Mouse (Mus musculus): ENCODE results near the gene Ceacam2. TPM values are rescaled to one million over a fixed set of nuclear protein-coding genes. Genes with fewer than 3 reads are reported as not detected.
"Not testable (repeated sequence)": the region's sequence is repeated elsewhere in the genome, so short reads cannot be mapped to it uniquely, and the experiment has no call there.

The Ceacam2 gene
- total RNA-seq, 2 experiments from 2014 or later = 0.27 to 0.28 TPM

DNA sequence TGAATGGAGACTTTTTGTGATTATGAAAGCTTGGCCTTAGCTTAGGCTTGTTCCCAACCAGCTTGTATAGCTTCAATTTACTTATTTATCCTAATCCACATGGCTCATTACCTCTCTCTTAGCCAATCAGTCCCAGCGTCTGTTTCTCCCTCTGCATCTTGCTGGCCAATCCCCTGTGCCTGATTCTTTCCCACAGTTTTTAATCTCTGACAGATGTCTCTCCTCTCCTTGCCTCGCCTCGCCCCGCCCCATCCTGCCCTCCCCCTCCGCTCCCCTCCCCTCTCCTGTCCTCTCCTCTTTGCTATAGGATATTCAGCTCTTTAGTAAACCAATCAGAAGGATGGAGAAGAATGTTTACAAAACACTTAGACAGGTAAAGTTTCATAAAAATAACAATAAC lies 54.6 kb downstream of the Ceacam2 start:
- no peak for DNase-seq (ENCODE audit: extremely low spot score in 1 of 2, low spot score in 1 of 2)

DNA sequence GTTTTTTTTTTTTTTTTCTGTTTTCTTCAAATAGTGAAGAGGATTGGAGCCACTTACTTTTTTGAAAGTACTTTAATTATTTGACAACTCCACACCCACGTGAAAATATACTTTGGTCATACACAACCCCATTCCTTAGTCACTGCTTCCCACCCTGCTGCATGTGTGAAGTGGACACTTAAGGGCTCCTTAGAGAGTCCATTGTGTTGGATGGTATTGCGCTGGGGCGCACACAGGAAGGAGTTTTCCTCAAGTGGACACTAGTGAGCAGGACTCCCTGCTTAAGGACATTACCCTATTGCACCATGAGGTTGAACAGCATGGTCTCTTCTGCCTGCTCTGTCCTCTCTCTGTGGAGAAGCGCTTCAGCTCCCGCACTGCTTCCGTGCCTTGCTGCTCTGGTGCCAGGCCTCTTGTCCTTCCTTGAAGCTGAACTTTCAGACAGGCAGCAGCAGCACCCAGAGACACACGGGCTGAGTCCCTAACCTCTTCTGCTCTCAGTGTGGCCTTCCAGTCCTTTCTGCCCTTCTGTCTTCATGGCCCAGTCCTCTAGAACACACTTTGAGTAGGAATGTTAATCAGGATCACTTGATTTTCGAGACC lies 56.4 kb downstream of the Ceacam2 start:
- no peak for DNase-seq (ENCODE audit: extremely low spot score in 1 of 2, low spot score in 1 of 2)

DNA sequence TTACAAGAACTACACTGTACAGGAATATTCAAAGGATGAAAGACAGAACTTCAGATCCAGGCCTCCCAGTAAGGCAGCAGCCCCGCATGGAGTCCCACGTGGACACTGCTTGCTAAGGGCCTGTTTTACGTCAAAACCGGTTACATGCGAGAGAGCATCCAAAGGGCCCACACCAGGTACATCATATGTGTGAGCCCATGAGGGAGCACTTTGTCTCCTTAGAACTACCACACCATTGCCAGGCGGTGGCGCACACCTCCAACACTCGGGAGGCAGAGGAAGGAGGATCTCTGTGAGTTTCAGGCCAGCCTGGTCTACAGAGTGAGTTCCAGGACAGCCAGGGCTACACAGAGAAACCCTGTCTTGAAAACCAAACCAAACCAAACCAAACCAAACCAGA lies 58.9 kb downstream of the Ceacam2 start:
- not testable (repeated sequence) for DNase-seq (ENCODE audit: extremely low spot score in 1 of 2, low spot score in 1 of 2)

DNA sequence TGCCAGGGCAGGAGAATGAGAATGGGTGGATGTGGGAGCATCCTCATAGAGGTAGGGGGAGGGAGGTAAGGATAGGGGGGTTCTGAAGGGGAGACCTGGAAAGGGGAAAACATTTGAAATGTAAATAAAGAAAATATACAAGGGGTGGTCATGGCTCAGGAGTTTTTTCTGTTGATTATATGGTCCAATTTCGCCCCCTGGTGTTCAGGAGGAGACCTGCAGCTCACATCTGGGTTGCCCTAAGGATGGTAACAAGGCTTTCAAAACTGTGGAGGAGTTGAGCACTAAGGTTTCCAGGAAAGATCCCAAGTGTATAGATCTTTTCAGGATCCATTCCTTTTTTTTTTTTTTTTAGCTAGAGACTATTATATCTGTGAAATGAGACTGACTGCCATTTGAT lies 60.2 kb downstream of the Ceacam2 start:
- DNase-seq (ENCODE audit: extremely low spot score in 1 of 2, low spot score in 1 of 2) = peak in 1 of 2 experiments; percentile 35

DNA sequence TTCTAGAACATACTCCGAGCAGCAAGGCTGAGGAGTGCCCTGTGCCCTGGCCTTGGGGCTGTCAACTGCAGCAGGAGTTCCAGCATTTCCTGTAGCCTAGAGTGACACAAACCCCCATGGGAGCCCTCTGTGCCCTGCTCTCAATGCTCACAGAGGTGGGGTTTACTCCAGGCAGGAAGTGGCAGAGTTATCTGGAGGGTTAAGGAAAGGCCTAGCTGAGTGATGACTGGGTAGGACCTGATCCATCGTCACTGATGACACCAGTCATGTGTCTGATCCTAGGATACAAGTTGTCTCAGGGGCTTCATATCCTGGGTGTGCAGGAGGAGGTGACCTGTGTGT lies 61.9 kb downstream of the Ceacam2 start:
- not testable (repeated sequence) for DNase-seq (ENCODE audit: extremely low spot score in 1 of 2, low spot score in 1 of 2)

DNA sequence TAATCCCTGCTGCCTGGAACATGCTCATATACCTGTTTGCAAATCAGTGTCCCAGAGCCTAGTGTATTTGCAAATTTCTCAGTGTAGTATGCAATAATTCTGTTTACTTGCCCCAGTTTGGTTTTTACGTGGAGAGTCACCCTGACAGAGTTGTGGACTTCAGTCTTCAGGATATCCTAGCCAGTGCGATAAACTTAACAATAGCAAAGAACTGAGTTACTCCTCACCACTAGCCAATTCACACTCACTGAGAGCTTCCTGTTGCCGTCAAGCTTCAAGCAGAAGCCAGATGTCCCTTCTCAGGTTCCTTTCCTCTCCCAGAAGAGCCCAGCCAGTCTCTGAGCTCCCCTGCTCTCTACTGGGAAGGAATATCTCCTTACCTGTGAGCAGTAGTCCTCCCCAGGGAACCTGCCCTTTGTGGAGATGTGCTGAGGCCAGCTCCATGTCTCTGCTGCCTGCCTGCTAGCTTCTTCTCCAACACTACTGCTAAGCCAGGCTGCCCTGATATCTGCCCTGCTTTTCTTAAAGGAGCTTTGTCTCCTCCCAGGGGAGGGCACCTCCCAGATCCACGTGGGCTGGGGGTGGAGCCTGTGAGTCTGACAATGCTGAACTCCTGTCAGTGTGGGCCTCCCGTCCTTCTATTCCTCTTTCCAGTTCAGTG lies 62.4 kb downstream of the Ceacam2 start, which contains the start of gene Ceacam1:
TSS of gene Ceacam1 (minus strand) at position 513 of the 661 bp plus-strand sequence.
- DNase-seq (ENCODE audit: extremely low spot score in 1 of 2, low spot score in 1 of 2) = not testable (repeated sequence)

DNA sequence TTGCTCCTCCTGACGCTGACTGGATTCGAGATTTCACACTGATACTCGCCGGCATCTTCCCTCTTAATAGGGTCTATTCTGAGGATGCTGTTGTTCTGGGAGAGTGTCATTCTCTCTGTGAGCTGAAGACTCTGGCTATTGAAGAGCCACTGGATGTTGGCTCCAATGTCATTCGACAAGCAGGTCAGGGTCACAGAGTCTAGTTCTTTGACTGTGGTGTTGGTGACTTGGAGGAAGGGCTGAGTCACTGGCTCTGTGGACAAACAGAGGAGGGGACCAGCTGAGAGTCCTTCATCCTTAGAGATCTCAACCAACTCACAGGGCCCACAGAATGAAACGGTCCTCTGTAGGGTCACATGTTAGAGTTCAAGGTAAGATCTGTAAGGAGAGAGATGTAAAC lies 67.8 kb downstream of the Ceacam2 start:
- not testable (repeated sequence) for DNase-seq (ENCODE audit: extremely low spot score in 1 of 2, low spot score in 1 of 2)

Other genes with a start within 250 kb of the Ceacam2 start
- 10 to 100 TPM; 19.2 to 25.2 TPM for gene Pafah1b3, start 241.9 kb downstream of the Ceacam2 start, total RNA-seq (2021)
- gene Prr19, start 238.4 kb downstream of the Ceacam2 start, total RNA-seq (2021) = not detected
- 10 to 100 TPM; 26.0 to 28.1 TPM for gene Tmem145, start 233.8 kb downstream of the Ceacam2 start, total RNA-seq (2021)
- 10 to 100 TPM; 93.9 to 98.8 TPM for gene Megf8, start 222.7 kb downstream of the Ceacam2 start, total RNA-seq (2021)
- not detected for gene Cnfn, start 170.1 kb downstream of the Ceacam2 start, total RNA-seq (2021)
- gene Lipe, start 141.1 kb downstream of the Ceacam2 start, total RNA-seq (2021) = 1 to 10 TPM; 7.0 to 7.8 TPM
- gene Cxcl17, start 127.0 kb downstream of the Ceacam2 start, total RNA-seq (2021) = not detected
- 1 to 10 TPM; 3.1 TPM for gene Ceacam1, start 62.3 kb downstream of the Ceacam2 start, total RNA-seq (2021)
- under 1 TPM in 1 of 2 experiments, not detected in 1; 0.39 TPM for gene Erich4, start 76.0 kb upstream of the Ceacam2 start, total RNA-seq (2021)
- gene Dmac2, start 79.6 kb upstream of the Ceacam2 start, total RNA-seq (2021) = 10 to 100 TPM; 48.7 to 54.5 TPM
- 1 to 10 TPM; 2.0 to 2.3 TPM for gene B3gnt8, start 86.8 kb upstream of the Ceacam2 start, total RNA-seq (2021)
- 10 to 100 TPM; 40.1 to 45.5 TPM for gene Bckdha, start 119.1 kb upstream of the Ceacam2 start, total RNA-seq (2021)
- gene Exosc5, start 119.3 kb upstream of the Ceacam2 start, total RNA-seq (2021) = 10 to 100 TPM; 26.4 to 30.5 TPM
- 10 to 100 TPM; 12.7 to 16.5 TPM for gene Tmem91, start 135.3 kb upstream of the Ceacam2 start, total RNA-seq (2021)
- 10 to 100 TPM; 25.2 to 25.7 TPM for gene B9d2, start 140.9 kb upstream of the Ceacam2 start, total RNA-seq (2021)
- gene Tgfb1, start 147.1 kb upstream of the Ceacam2 start, total RNA-seq (2021) = 1 to 10 TPM; 7.0 to 8.6 TPM
- 10 to 100 TPM; 54.6 to 58.5 TPM for gene Ccdc97, start 179.2 kb upstream of the Ceacam2 start, total RNA-seq (2021)
- gene Hnrnpul1, start 214.9 kb upstream of the Ceacam2 start, total RNA-seq (2021) = 100 to 1,000 TPM; 103 to 114 TPM
- 10 to 100 TPM; 37.2 to 43.5 TPM for gene Axl, start 248.8 kb upstream of the Ceacam2 start, total RNA-seq (2021)

Measured in layer of hippocampus, postnatal 25 days (tissue).